Mouse (Mus musculus) cerebellum, postnatal 4 days (tissue): ENCODE results near the gene Zfp961.
A peak's percentile ranks its signal among the peaks of the same experiment; 100 is the strongest.
"Not testable (repeated sequence)": the region's sequence is repeated elsewhere in the genome, so short reads cannot be mapped to it uniquely, and the experiment has no call there.

ENCODE experiments used
- DNase-seq, 2 experiments: peaks; one replicate each; pipeline ENCODE4 v3.0.0; 2022; ENCODE audit warnings: low spot score in 2 of 2, mixed read lengths in 1 of 2

Gene Zfp961

DNA sequence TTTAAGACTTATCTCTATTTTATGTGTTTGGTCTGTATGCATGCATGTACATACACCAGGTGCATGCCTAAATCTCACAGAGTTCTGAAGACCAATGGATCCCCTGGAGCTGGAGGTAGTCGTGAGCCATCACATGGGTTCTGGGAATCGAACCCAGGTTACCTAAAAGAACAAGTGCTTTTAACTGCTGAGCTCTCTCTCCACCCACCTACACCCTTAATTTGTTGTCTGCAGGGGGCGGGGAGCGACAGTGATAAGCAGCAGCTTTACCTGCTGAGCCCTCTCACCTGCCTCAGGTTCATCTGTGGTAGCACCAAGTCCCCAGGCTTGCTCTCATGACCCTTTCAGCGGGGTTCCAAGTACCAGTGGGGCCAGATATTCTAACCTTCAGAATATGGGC, 11.0 kb downstream of the Zfp961 start:
- DNase-seq, result no peak

DNA sequence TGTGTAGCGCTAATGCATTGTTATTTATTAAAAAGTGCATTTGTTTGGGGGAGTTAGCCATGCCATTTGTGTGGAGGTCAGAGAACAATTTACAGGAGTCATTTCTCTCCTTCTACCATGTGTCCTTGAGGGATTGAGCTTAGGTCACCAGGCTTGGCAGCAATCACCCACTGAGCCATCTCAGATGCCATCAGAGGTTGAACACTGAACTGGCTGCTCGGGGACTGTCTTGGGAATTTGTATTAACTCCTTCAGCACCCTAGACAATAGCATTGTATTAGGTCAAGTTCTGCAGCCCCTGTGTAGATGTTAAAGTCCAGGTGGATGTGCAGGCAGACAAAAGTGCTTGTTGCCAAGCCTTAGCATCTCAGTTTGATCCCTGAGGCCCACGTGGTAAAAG, 13.2 kb downstream of the Zfp961 start:
- no peak for DNase-seq

DNA sequence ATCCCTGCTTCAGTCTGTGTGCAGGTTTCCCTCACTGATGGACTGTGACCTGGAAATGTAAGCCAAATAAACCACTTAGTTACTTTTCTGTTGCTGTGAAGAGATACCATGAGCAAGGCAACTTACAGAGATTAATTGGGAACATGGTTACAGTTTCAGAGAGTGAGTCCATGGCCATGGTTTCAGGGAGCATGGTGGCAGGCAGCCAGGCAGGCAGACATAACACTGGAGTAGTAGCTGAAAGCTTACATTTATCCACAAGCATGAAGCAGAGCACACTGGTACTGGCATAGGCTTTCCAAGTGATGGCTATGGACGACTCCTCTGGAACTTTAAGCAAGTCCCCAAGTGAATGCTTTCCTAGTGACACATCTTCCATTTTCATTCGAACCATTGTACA, 14.3 kb downstream of the Zfp961 start:
- DNase-seq, result no peak

DNA sequence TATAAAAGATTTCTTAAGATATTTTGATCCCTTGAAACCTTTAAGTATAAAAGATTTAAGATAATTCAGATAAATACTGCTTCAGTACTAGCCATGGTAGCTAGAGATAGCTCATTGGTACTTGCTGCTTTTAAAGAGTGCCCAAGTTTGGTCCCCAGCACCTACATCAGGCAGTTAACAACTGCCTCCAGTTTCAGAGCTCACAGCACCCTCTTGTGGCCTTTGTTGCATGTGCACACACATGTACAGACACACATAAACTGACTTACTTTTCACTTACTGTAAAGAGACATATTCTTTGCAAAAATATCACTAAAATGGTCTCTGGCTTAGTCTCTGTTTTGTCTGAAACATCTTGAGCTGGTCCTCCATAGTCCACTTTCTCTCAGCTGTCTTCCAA, 15.6 kb downstream of the Zfp961 start:
- DNase-seq, result no peak

DNA sequence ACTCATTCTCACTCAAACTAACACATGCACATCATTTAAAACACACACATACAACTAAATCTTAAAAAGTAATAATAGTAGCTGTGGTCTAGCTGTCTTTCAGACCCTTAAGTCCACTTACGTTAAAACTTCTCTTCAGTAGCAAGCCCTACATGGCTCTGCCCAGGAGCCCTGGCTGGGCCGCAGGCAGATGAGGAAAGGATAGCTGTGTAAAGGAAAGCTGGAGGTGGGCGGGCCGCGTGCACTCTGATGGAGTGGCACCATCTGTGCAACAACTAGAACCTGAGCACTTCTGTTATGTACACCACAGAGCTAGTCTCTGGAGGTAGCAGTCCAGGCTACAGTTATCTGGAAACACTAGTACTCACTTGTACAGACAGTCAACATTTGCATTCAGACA, 16.4 kb downstream of the Zfp961 start:
- no peak for DNase-seq

DNA sequence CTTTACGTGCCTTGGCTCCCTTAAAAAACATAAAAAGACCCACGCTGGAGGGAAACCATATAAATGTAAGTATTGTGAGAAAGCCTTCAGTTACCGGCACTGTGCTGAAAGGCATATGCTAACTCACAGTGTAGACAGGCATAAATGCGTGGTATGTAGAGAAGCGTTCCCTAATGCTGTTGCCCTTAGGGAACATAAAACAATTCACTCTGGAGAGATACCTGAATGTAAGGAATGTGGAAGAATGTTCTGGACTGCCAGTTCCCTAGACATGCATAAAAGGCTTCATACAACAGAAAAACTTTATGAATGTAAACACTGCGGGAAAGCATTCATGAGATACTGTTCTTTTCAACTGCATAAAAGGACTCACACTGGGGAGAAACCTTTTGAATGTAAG, 17.3 kb downstream of the Zfp961 start:
- no peak for DNase-seq

DNA sequence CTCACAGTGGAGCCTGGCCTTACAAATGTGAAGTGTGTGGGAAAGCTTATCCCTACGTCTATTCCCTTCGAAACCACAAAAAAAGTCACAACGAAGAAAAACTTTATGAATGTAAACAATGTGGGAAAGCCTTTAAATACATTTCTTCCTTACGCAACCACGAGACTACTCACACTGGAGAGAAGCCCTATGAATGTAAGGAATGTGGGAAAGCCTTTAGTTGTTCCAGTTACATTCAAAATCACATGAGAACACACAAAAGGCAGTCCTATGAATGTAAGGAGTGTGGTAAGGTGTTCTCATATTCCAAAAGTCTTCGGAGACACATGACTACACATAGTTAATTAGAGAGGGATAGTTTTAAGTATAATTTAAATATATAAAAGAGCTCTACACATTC, 17.8 kb downstream of the Zfp961 start:
- DNase-seq, result no peak

DNA sequence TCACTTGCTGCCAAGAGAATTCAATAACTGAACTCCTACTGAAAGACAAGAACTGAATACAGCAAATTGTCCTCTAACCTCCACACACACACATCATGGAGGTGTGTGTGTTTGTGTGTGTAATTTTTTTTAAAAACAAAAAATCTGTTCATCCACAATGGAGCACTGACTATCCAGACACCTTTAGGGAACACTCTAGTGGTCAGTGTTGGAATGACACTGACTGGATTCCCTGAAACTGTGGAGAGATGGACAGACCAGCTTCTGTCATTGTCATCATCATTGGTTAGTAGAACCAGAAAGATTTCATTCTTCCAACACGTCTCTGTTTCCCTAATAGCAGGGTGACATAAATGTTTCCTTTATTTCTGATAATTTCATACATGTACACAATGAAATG, 21.1 kb downstream of the Zfp961 start:
- DNase-seq, result no peak

DNA sequence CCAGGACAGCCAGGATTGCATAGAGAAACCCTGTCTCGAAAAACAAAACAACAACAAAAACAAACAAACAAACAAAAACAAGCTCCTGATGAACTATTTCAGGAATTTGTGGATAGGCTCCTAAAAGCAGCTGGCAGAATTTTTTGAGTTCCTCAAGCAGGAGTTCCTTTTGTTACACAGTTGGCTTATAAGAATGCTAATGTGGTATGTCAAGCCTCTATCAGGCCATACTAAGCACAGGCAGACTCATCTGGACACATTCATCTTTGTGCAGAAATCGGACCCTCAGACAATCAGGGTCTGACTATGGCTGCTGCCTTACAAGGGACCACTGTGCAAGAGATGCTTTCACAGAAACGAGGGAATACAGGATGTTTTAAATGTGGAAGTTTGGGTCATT, 23.4 kb downstream of the Zfp961 start:
- DNase-seq, result no peak

DNA sequence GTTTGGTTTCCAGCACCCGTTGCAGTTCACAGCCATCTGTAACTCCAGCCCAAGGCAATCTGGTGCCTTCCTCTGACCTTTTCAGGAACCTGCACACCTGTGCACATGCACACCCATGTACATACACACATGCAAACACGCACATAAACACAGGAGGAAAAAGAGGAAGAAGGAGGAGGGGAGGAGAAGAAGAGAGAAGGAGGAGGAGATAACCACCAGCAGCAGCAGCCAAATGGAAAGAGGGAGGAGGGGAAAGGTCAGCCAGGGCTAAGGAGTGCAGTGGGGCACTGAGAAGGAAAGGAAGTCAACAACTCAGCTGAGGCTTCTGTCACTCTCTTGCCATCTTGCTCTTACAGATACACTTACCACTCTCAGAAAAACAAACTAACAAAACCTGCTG, 30.2 kb downstream of the Zfp961 start:
- no peak for DNase-seq

DNA sequence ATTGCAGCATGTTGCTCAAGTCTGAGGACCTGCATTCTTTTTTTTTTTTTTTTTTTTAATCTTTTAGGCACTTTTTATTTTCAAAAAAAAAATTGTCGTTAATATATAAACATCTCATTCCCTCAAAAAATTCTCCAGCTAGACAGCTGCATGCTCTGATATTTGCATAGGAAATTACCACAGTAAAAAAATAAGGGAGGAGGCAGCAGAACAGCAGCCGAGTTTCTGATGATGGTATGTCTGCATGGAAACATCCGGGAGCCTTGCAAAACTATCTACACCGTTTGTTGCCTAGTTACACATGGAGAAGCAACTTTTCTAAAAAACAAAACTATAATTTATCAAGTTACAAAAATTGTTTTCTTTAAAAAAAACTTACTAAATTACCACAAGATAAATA, 30.6 kb downstream of the Zfp961 start:
- DNase-seq, result no peak

DNA sequence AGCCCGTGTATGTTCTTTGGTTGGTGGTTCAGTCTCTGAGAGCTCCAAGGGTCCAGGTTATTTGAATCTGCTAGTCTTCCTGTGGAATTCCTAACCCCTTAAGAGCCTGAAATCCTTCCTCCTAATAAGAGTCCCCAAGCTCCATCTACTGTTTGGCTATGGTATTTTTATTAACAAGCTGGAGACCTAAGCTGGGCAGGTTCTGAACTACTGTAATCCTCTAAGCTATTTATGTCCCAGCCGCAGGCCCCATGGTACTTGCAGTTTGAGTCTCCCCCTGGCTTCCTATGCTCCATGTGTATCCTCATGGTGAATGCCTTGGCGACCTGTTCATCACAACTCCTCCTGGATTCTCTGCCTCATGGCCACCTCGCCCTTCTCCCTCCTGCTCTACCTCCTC, 33.8 kb downstream of the Zfp961 start:
- no peak for DNase-seq

DNA sequence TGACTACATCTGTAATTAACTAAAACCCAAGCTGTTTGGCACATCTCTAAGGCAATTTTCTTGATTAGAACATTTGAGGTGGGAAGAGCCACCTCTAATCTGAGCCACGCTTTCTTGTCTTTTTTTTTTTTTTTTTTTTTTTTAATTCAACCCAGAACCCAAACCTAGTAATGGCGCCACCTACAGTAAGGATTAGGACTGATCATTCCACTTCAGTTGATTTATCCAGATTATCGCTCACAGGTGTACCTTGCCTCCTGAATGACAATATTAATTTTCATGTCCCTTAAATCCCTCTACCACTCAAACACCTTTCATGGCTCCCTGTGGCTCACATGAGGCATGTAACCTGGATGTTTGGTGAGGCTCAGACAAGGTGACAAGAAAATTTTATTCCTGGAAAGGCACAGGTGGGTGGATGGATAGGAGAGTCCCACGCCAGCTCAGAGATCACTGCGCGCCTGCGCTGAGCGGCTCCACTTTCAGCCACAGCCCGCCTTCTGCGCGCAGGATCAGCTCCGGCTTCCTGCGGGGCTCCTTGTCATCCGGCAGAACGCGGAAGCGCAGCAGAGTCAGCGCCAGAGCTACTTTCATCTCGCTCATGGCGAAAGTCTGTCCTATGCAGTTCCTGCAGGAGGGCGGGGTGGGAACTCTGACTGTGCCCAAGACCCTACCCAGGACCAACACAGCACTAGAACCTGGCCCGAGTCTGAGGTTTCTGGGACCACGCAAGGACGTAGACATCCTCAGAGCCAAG, 37.5 kb downstream of the Zfp961 start:
- DNase-seq, result peak; percentile 31 to 47

DNA sequence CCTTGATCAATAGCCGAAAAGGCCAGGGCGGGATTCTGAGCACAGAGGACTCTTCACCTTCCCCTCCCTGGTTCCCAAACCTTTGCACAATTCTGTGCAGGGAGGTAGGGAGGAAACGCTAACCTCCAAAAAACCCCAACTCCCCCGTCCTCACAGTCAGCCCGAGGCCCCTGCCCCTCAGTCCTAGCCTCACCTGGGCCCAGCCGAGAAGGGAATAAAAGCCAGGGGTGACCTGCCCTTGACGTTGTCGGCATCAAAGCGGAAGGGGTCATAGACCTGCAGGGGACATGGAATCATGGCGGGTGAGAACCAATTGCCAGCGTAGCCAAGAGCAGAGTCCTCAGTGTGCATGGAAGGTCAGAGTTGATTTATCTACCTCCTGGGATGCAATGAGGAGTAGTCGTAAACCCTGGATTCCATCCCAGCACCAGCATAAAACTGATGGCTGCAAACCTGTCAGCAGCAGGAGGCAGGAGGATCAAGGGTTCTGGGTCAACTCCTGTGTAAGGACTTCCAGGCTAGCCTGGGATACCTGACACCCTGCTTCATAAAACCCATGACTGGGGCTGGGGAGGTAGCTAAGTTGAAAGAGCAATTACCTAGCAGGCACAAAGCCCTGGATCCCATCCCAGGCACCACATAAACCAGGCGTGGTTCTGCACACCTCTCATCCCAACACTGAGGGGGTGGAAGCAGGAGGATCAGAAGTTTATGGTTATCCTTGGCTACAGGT, 38.2 kb downstream of the Zfp961 start:
- DNase-seq, result no peak

DNA sequence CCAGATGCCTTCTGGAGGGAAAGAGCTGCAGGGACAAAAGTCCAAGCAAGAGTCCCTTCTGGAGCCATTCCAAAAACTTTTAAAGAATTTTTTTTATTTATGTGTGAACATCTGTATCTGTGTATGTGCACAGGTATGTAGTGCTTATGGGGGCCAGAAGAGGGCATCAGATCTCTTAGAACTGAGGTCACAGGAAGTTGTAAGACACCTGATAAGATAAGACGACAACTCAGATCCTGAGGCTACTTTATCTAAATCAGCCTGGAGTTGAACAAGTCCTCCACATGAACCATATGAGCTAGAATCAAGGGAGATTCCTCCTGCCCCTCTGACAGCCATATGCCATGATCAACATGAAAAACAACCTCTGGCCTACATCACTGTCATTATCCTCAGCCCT, 48.6 kb downstream of the Zfp961 start:
- no peak for DNase-seq

DNA sequence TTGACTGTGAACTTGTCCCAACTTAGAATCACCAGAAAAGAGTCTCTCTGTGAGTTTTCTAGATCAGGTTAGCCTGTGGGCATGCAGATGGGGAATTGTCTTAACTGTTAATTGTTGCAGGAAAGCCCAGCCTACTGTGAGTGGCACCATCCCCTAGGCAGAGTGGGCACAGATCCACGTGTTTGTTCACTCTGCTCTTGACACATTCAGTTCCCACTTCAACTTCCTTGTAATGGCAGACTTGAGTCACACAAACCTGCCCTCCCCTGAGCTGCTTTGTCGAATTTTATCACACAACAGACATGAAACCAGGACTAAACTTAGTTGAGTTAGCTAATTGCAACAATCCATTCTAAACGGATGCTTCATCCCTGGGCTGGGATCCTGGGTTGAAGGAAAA, 49.4 kb downstream of the Zfp961 start:
- no peak for DNase-seq

DNA sequence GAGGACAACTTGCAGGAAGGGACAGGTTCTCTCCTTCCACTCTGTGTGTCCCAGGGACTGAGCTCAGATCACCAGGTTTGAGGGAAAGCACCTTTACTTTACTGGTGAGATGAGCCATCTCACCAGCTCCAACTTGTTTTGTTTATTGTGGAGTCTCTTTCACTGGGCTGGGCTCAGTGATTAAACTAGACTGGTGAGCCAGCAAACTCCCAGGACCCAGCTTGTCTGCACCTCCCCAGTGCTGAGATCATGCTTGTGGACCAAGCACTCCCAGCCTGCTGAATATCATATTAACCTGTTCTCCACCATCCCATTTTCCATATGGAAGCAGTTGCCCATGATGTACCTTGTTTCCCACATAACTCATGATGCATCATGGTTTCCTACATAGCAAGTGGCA, 52.1 kb downstream of the Zfp961 start:
- no peak for DNase-seq

DNA sequence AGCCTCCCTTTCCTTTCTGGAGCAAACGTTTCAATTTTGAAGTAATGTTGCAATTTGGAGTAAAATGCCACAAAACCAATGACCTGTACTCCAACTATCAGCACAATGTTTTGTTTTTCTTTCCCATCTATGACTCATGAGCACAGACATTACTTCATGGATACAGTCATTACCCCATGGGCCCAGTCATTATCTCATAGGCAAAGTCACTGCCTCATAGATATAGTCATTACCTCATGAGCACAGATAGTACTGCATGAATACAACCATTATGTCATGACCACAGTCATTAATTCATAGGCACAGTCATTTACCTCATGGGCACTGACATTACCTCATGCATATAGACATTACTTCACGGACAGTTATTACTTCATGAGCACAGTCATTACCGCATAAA, 55.1 kb downstream of the Zfp961 start:
- no peak for DNase-seq

DNA sequence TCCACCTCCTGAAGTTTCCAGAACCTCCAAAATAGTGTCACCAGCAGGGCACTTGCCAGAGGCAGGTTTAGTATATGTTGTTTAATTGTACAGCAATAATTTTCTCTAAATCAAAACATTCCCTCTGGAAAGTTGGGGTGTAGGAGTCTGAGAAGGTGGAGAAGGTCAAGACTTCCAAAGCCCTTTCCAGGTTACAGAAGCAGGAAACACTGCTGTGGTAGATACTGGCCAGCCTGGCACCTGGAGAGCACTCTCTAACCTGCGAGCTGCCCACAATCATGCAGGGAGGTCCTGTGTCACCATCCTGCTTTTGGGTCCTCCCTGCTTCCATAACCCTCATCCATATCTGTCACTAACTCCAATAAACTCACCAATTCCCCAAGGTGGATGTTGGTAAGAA, 55.9 kb downstream of the Zfp961 start:
- DNase-seq, result no peak

DNA sequence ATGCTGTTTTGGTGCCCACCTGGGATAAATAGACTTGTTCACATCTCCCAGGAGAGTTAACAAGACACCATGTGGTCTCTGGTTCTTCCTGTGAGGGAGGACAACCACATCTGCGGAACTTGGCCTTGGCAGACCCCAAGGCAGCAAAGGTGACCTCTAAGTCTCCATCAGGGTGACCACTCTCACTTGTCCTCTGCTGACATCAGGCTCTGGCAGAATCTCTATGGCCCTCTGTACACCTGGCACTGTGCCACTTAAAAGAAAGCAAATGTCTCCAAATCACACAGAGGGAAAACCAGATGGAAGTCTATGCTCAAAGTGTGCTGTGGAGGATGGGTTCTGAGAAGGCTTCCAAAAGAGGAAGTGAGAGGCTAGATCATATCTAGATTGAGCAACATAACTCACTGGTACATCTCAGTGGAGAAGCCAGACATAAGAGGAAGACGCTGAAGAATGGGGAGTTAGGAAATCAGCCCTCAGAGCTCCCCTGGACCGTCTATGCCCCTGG, 57.4 kb downstream of the Zfp961 start:
- no peak for DNase-seq

DNA sequence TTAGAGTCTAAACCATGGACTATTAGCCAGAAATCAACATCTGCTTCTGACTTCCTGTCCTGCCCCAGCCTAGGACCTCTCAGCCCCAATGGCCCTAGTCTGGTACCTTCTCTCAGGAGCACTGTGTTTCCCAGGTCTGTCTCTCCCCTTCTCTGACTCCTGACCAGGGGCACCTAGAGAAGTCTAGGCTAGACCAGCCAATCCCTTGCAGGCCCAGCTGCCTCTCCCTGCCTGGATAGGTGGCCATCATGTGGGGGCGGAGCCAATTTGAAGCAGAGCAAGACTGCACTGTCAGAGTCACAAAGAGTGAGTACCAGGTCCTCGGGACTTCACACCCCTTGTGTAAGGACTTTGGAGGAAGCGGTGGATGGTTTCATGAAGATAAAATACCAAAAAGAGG, 58.6 kb downstream of the Zfp961 start, which contains the start of gene Cyp4f18:
Gene Cyp4f18, minus strand, starts transcription at position 154 of the 400 bp plus-strand sequence.
- DNase-seq, result no peak

DNA sequence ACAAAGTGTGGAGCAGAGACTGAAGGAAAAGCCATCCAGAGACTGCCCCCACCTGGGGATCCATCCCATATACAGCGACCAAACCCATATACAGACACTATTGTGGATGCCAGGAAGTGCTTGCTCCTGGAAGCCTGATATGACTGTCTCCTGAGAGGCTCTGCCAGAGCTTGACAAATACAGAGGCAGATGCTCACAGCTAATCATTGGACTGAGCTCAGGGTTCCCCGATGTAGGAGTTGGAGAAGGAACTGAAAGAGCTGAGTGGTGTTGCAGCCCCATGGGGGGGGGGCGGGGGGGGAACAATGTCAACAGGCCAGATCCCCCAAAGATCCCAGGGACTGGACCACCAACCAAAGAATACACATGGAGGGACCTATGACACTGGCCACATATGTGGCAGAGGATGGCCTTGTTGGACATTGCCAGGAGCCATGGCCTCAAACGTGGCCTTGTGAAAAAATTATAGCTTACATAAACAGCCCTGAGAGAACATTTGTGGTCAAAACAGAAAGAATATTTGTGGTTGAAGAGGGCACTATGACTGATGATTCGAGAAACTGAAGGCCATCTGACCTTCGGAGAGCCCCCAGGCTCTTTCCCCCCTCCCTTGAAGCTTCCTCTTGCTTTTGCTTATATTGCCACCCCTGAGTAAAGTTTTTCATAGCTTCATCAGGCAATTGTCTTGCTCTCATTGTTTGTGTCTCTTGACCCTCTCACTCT, 62.8 kb downstream of the Zfp961 start:
- not testable (repeated sequence) for DNase-seq

DNA sequence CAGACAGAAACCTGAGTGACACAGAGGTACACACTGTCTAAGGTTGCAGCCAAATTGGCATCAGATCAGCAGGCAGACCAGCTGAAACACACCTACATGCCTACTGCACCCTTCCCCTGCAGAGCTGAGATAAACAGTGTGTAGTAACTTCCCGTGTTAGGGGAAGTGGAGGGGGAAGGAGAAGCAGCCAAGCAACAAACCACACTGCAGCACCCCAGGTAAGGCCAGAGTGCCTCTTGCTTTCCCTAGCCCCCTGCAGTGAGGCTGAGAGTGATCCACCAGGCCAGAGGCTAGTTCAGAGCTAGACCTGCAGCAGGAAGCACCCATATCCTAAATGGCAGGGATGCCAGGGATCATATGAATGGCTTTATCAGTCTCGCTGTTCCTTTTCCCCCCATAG, 66.5 kb downstream of the Zfp961 start:
- not testable (repeated sequence) for DNase-seq
